Mouse (Mus musculus) heart, adult 18-20 months (tissue): ENCODE measurements at regions not wholly inside any gene's neighbourhood (a gene's known extent, or its start where the extent isn't known, plus 50 kb on each side); places are given as distances from the start of the nearest gene placed in this dataset.
"Not testable (repeated sequence)": the region's sequence is repeated elsewhere in the genome, so short reads cannot be mapped to it uniquely, and the experiment has no call there.

Experiments used
- DNase-seq, 2 experiments: peaks; one replicate each; pipeline ENCODE4 v3.0.0; 2021 to 2022; ENCODE audit warnings: mixed read lengths in 1 of 2

DNA sequence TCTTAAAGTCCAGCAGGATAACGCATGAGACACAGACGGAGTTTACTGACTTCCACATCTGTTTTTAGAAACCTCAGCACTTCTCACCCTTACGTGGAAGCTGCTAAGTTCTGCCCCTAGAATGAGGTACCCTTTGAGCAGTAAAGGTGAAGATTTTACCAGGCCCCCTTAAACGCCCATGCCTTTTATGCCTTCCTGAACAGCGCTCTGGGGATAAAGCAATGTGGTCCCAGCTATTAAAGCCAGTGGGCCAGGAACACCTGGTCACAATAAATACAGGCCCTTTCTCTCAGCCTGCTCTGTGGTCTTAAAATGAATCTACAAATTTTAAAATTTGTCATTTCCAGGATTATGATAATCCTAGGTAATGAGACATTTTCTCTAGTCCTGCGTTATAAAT lies 57.9 kb downstream of the Llph start:
- DNase-seq = no peak

DNA sequence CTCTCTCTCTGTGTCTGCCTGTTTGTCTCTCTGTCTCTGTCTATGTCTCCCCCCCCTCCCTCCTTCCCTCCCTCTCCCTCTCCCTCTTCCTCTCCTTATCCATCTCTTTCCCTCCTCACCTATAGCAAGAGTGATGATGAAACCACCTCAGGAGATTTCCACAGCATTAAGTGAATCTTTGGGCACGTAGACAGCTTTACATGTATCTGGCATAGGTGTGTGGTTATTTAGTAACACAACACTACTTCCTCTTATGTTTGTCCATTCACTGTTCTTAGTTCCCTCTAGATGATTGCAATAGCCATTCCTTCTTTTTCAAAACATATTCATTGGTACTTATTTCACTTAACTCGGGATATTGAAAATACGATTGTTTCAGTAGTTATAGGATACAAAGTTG lies 65.0 kb downstream of the Llph start:
- no peak for DNase-seq

DNA sequence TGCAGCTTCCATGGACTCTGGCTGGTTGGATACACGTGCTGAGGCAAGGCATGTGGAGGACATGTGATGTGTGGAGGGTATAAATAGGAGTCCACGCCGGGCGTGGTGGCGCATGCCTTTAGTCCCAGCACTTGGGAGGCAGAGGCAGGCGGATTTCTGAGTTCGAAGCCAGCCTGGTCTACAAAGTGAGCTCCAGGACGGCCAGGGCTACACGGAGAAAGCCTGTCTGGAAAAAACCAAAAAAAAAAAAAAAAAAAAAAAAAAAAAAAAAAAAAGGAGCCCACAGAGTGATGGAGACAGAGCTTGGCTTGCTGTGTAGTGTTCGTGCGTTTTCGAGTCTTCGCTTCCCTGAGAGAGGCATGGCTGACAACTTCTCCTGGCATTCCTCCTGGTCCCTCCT lies 66.5 kb downstream of the Llph start:
- DNase-seq = not testable (repeated sequence)

DNA sequence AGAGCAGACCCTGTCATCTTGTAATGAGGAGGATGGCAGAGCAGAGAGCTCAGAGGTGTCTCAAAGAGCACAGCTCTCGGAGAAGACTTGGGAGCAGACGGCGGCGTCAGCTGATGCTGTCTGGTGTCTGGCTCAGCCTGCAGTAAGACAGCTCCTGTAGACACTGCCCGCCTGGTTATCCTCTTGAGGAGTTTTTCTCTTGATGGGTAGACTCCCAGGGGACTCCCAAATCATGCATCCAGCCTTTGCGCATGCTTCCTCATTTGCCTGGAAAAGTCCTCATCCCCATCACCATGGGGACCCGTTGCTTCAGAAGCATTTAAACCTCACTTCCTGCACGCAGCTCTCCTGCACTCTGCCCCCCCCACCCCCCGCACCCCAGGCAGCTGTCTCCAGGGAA lies 67.6 kb downstream of the Llph start:
- no peak for DNase-seq

DNA sequence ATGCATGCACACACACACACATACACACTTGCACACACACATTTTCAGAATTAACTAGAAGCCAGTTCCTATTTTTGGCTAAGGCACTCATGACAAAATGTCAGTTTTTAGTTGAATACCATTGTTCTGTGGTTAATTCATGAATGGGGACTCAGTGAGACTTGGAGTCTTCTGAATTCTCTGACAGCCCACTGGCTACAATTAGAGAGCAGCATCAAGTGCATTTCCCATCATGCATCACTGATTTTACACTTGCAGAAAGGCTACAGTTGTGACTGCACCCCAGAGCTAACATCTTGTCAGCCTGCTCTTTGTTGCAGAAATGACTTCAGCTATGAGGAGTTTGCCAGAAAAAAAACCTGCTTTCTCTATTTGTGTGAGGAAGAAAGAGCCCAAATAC lies 70.4 kb downstream of the Llph start:
- no peak for DNase-seq

DNA sequence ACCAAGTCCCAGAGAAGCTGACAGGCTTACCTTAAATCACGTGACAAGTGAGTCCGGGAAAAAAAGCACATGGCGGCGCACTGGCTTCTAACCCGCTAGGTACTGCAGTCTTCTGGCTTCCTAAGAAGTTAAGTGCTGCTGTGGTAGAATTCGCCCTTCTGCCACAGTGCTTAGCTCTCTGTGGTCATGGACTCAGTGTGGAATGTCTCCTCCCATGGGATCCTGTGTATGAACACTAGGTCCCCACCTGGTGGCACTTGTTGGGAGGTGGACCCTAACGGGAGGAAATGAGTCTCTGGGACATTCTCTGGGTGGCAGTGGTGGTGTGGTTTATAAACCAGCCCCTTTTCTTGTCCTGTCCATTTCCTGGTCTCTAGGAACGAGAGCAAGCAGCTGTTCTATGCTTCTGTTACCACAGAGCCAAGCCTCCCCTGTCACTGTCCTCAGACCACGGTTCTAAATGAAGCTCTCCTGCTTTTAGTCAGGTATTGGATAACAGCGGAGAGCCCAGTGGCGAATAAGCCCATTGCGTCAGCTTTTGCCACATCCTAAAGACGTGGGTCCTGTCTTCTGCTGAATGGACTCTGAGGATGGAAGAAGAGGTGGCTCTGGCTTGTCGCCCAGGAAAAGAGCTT lies 71.5 kb downstream of the Llph start:
- DNase-seq = no peak

DNA sequence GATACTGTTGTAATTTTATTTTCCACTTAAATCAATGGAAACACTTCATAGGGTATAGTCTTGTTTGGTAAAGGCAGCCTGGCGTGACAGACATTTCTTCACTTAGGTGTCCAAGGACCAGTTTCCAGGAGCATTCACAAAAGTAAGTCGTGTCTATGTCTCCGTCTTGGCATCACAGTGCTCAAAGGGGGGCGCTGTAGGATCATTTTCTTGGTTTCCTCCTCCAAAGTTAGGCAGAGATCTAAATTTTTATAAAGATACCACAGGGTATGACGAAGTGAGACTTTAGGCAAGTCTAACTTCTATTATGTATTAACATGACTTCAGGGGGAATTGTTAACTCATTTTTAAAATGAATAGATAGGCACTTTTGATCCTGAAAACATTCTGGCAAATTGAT lies 79.1 kb downstream of the Llph start:
- peak; percentile 11 to 65 for DNase-seq

DNA sequence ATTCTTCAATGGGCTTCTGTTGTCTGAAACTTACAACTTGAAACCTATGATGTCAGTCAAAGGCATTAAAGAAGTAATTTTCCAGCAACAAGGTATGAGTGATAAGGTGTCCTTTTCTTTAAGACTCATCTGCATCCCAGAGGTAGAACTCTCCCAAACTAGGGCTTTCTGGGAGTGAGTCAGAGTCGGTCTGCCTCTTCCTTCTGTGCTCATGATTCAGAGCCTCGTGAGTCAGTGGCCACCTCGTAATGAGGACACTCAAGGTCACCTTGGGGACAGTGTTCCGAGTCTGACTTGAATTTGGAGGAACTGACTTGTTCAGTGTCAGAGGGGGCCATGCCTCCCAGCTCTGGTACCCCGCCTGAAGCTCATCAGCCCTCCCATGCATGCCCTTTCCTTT lies 81.8 kb downstream of the Llph start:
- no peak for DNase-seq
